Mouse (Mus musculus) 416B (cell line): ENCODE results near the gene Serinc5.

Source experiments
- DNase-seq: peaks from one replicate; pipeline ENCODE4 v3.0.0; 2011; ENCODE audit warnings: low read depth

Serinc5 gene

DNA sequence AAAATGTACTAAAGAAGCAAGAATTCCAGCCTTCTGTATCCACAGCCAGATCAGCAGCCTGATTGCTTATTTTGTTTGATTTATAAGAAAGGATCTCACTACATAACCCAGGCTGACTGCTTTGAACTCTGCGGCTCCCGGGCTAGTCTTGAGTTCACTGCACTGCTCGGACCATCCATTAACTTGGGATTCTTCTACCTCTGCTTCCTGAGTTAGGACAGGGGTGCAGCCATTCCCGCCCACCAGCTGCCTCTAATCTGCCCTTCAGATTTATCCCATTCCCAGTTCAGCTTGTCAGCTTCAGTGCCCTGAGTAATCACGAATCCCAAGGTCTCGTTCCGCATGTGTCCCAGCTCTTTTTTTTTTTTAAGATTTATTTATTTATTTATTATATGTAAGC, 93.3 kb downstream of the Serinc5 start:
- no peak for DNase-seq

DNA sequence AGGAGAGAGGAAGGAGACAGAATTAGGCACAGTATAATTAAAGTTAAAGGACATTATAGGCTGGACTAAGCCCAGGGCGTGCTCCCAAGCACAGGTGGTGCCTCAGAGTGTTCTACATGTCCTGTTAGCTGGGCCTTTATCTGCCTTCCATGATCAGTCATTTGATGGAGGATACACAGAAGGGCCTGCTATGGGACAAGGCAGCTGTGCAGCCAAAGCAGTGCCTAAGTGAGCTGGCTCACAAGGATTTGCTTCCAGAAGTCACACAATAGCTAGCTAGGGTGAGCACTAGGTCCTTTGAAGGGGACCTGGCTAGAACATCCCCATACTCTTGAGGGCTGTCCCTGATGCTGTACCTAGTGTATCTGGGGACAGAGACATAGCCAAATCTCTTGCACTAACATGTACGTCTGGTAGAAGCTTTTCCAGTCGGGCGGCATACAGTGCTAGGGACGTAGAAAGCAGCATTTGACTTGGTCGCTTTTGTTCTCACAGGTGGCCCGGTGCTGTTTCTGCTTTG, 94.2 kb downstream of the Serinc5 start:
- DNase-seq, result no peak

DNA sequence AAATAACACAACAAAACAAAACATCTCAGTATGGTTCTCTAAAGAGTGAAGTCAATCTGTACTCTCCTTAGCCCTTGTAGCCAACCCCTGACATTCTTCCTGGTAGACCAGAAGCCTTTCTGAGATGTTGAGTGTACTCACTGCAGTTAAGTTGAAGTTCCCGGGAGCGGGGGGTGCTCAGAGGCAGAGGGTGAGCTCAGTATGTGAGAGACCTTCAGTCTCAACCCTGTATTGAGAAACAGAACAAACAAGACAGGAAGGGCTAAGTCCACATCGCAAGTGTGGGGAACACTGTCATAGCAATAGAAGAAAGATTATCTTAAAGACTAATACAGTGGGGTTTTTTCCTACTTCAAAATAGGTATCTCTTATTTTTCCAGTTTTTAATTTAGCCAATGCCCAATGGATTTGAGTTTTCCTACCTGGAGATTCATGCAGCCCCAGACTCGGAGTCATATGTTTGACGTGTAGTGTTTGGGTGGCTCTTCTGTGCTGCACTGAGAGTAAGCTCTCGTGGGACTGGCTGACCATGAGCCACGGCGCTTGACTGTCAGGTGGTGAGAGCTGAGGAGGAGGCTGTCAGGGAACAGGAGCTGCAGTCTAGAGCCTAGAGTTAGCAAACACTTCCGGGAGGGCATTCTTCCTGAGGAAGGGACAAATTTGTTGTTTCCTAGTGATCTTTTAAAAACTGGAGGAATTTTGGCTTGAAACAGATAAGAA, 95.6 kb downstream of the Serinc5 start:
- no peak for DNase-seq

DNA sequence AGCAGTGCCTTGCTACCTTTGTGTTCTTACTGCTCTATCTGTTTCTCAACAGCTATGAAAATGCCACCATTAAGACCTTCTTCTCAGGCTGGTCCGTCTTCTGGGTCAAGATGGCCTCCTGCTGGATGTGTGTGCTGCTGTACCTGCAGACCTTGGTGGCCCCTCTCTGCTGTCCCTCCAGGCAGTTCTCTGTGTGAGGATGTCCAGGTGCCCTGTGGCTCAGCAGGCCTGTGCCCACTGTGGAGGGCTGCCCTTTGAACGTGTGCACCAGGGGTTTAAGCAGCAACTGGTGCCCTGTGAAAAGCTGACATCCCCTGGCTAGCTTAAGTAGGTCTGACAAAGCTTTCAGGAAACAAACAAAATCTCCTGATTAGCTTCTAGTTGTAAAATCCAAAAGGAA, 97.0 kb downstream of the Serinc5 start:
- DNase-seq, result no peak

DNA sequence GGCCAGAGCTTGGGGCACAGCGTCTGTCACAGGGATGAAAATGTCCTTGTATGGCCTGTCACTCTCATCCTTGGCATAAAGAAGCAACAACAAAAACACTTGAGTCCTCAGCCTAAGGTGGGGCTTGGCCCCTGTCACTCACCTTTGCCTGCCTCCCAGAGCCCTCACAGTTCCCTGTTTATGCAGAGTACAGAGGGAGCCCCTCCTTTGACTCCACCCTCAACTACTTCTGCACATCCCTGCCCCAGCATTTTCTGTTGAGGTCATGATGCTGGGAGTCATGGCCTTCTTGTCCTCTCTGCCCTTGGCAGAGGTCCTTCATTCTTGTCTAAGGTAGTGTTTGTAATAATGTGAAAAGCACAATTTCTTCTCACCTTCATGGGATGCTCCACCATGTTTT, 97.6 kb downstream of the Serinc5 start:
- no peak for DNase-seq

DNA sequence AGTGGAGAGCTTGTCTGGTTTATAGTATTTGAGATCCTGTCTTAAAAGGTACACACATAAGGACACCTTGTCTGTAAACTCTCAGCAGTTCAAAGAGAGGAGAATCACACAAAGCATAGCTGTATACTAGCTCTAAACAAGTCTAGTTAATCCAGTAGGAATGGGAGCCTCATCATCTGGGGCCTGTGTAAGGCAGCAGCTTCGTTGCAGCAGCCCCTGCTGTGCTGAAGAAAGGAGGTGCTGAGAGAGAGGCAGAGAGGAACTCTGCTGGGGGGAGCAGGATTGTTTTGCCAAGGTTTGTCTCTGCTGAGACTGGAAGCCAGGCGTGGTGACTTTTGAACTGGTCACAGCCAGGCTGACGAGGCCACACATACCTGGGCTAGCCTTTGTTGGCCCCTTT, 98.6 kb downstream of the Serinc5 start:
- no peak for DNase-seq

DNA sequence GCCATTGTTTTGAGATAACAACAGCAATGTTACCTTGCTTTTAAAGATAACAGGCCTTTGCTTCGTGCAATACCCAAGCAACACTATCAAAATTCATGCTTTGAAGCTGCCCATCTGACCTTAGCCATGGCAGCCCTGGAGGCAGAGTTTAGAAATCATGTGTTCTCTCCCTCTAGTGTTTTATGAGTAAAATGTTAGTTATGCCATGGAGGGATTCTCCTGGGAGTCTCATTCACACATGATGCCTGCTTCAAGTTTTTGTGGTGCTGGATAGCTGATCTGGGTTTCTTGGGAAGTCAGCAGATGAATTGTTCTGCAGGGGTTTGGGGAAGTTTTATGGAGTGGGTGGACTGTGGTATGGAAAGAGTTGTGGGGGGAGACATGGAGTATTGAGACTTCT, 99.5 kb downstream of the Serinc5 start:
- no peak for DNase-seq

DNA sequence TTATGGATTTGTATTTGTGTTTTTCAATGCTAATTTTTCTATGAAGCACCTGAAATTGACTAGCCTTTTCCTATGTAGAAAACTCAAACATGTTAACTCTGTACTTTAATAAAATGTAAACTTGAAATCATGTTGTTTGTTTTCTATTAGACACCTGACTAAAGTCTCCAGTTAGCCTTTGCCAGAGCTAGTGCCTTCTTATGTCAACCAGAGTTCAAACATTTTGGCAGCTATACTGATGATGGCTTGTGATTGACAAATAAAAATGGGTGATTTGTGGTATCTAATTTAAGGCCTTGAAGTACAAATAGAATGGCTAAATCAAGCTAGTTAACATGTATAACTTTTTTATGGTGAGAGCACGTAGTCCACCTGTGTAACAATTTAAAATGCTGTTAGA, 100.9 kb downstream of the Serinc5 start:
- DNase-seq, result no peak

DNA sequence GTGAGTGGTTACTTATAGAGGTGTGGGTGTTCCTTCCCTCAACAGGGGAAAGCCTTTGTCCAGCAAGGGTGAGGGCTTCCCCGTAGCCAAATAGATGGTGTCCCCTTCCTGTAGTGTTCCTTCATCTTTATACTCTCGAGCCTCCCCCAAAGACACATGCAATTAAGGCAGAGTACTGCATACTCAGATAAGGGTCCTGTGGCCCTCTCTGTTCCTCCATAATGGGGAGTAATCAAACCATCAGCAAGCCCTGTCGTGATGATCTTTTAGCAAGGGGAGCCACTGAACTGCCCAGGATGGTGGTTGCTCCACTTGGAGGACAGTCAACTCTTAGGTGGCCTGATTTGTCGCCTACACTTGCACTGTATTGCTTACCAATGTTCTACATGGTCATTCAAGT, 101.7 kb downstream of the Serinc5 start:
- DNase-seq, result no peak

DNA sequence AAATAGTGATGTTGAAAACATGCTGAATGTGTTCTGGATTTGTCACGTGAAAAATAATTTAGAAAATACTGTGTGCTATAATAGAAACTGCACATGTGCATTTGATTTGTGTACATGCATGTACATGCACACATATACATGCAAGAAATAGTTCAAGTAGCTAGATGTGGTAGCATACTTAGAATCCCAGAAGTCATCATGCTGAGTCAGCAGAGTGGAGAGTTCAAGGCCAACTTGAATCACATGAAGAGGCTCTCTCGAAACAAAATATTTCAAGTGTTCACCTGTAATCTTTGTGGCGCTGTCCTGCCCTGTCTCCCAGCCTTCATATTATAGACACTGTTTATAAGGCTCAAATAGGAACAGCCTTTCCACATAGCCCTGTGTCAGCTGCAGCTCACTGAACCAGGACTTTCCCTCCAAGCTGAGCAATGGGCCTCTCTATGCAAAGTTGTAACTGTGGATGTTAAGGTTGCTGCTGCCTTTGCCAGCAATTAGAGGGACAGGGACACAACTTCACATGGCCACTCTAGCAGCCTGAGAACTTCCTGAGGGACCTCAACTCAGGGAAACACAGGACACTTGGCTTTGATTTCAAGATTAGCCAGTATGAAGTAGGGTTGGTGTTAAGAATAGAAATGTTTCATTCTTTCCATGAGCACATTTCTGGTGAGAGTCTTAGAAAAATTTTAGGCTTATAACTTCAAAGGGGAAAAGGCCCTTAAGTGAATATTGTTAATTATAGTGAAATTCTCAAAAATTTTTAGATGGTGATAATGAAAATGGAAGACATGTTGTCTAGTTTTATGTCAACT, 107.2 kb downstream of the Serinc5 start:
- DNase-seq, result no peak

DNA sequence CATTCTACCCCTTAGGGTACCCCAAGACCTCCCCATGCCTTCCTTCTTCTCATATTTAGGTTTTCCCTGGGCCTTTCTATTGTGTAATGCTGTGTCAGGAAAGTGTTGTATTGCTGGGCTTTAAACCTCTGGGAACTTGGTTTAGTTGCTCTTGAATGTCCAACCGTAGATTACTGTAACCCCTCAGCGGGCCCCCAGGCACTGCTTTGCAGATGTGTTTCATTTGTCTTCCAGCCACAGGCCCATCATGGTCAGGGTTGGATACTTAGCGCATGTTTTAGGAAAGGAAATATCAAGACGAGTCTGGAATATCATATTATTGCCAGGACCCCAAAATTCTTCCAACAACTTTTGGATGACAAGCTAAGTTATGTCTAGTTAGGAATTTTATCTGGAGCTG, 110.1 kb downstream of the Serinc5 start:
- DNase-seq, result no peak

DNA sequence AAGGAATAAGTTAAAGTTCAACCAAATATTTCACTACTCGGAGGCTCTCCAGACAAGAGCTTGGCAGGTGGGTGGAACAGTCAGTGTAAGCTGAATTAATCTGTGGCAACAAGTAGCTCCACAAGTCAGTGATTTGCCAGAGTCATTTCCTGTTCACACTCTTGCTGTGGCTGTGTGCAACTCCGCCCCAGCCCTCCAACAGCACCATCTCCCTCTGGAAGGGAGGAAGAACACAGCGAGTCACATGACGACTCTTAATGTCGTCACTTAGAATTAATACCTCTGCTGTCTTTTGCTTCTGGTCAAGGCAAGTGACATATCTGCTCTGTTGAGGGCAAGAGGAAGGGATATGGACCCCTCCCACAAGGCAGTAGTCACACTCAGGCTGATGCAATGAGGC, 111.5 kb downstream of the Serinc5 start:
- peak; percentile 13 for DNase-seq

DNA sequence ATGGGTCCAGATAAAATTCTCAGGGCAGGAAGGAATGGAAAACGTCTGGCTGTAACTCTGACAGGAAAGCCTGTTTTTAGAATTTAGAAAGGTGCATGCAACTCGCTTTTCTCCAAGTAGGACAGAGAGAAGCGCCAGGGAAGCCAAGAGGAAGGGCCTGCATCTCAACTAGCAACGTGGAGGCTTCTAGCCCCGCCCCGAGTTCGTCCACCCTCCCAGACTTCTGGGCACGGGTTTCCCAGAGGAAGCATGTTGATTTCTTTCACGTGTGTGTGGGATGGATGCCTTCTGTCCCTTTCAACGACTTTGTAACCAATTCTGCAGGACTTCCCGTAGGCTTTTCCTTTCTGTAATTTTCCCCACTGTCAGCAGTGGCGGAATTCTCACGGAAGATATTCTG, 118.9 kb downstream of the Serinc5 start:
- no peak for DNase-seq

DNA sequence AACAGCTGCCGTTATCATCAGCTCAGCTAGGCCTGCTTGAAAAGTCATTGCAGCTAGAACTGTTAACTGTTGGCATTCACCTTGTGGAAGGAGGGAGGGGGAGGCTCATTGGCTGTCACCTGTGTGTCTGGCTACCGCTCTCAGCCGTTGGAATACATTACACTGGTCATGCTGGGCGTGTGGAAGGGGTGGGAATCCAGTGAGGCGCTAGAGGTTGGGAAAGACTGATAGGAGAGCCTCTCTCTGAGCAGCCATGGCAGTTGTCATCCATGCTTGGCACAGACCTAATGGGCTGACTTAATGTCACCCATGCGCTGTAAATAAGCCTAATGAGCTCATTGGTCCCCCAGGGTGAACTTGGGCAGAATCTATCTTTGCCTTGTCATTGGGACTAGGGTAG, 120.9 kb downstream of the Serinc5 start:
- no peak for DNase-seq

DNA sequence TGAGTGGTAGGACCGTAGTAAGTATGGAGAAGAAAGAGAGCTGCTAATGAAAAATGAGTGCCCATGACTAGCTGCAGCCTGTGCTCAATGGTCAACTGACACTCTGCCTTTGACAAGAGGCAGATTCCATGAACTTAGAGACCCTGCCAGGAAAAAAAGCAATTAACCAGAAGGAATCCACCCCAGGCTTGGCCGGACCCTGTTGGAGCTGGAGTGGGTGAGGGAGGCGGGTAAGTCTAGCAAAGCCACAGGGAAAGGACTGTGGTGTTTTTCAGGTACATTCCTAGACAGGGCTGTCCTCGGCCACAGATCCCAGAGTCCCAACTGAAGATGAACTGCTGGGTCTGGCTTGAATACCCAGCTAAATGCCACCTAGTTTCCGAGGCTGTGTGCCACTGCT, 121.9 kb downstream of the Serinc5 start:
- DNase-seq, result no peak

DNA sequence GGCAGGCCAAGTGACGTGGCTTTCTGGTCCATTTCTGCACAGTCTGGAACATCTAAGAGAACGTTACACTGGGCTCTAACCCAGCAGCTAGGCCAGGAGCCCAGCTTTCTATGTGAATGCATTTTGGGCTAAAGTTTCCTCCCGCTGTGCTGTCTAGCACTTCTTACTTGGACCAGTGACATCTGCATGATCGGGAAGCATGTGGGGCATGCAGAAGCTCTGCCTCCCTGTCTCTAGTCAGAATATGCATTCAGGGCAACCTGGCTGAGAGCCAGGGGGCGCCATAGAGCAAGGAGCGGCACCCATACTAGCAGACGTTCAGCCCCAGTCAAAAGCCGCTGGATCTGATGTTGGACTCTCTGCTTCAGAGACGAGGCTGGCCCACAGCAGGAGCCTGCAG, 122.4 kb downstream of the Serinc5 start:
- DNase-seq, result peak; percentile 18

DNA sequence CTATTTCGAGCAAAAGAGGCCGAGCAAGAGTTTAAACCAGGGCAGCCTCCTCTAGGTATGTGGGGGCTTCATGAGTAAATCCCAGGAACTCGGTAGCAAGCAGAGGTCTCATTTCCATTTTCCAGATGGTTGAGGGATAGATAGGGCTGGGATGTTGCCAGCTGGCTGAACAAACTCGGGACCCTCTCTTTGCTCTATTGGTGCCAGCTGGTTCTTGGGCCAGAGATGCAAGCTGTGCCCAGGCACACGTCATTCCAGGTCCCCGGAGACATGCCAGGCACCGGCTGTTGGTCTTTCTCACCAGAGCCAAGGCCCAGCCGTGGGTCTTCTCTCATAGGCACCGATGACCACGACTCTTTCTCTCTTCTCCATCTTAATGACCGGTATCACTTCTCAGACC, 122.8 kb downstream of the Serinc5 start:
- no peak for DNase-seq

DNA sequence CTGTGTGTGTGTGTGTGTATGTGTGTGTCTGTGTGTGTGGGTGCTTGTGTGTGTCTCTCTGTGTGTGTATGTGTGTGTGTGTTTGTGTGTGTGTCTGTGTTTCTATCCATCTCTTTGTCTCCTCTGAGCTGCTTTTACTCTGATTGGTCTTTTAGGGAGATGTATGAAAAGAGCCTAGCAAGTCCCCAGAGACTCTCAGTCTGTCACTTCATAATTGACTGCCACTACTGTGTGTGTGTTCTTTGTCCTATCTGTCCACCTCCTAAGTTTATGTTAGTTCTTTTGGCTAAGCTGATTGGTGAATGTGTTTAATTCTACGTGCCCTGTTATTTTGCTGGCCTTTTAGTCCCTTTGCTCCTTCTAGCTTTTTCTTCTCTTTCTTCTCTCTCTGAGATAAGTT, 124.8 kb downstream of the Serinc5 start:
- DNase-seq, result no peak

DNA sequence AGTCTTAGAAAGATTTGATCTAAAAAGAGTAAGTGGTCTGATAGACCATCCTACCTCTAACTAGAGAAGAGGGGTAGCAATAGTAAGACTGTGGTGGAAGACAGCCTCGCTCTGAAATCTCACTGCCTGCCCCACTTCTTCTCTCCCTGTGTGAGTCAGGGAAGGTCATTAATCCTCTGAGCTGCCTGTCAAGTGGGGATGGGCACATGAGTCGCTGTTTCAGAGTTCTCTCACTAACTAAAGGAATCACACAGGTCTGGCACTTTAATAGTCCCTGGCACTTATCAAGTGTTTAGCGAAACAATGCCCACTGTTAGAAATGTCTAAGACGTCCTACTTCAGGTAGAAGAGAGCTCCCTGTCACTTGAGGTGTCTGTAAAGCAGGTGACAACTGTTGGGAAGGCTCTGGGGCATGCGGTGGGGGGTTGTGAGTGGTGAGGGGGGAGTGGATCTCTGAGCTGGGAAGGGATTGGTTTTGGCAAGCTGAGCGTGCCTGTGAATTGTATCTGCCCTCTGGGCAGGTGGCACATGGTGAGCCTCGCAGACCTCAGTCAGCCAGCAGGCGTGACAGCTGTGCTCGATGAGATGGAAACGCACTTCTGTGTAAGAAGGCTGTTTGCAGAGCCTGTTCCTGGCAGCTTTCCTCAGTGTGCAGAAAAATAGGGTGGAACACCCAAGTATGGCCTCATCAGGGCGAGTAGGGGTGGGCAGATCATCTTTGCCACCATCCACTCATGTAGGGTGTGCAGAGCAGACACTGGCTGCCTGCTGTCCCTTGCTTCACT, 125.8 kb downstream of the Serinc5 start:
- no peak for DNase-seq

DNA sequence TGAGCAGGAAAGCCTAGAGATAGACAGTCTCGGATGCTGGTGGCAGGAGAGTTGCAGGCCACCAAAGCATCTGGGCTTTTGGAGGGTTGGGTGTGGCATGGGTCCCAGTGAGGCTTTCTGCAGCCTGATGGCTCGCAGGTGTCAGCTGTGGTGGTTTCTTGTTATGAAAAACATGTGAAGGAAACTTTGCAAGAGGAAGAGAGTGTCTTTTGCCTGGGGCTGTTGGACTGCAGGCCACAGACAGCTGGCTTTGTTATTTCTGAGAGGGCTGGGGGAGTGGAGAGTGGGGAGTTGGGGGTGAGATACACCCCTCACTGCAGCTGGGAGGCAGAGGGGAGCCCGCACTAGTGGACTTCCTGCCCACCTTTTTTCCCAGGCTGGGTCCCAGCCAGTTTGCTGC, 127.9 kb downstream of the Serinc5 start:
- DNase-seq, result no peak

DNA sequence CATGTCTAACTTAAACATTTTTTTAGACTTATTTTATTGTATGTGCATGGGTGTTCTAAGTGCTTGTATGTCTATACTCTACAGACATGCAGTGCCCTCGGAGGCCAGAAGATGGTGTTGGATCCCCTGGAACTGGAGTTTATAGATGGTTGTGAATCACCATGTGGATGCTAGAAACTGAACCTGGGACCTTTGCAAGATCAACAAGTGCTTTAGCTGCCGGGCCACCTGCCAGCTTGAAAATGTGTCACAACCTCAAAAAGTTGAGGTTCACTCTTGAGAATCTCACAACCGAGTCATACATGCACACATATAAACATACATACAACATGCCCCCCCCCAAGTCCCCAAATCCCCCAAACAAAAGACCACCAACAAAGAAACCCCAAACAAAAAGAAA, 129.0 kb downstream of the Serinc5 start:
- DNase-seq, result no peak

DNA sequence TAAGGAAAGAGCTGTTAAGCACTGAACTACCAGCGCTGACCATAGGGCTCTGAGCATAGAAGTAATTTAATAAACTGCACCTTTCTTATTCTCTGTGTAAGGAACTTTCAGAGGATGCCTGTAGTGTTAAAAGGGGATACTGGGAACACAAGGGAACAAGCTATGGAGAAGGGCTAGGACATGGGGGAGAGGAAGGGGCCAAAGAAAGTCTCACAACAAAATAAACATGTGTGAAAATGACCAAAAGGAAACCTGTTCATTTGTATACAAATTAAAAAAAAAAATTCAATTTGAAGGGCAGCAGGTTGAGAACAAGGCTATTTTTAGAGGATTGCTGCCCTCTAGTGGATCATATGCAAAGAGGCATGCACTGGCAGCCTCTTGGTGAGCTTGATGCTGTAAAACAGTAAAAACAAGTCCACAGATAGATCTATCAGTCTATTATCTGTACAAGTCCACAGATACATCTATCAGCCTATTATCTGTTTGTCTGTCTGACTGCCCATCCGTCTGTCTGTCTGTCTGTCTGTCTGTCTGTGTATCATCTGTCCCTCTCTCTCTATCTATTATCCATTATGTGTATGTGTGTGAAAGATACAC, 129.9 kb downstream of the Serinc5 start:
- DNase-seq, result peak; percentile 62
